Mouse (Mus musculus): ENCODE data around the gene Zdhhc14. TPM values are rescaled to one million over a fixed set of nuclear protein-coding genes. Genes with fewer than 3 reads are reported as not detected.

Zdhhc14 gene
- polyA plus RNA-seq, 1 experiment = 6.7 TPM

DNA sequence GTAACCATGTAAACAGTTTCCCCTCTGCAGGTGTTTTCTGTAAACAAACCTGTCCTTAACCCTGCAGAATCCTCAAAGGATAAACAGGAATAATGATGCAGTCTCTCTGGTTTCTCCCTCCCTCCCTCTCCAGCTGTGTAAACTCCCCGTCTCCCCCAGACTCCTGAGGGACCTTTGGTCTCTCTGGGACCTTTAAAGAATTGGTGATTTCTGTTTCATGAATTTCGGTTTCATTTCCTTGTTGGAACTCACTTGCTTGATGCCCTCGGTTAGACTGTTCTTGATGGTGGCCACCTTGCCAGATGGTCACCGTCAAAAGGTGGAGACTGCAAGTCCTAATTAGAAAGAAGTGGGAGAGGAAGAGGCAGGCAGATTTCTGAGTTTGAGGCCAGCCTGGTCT, 8.9 kb upstream of the Zdhhc14 start:
- TF ChIP-seq TAL1 (IDR thresholded peaks at IDR 0.05; ENCODE audit: low read length) = no peak
- TF ChIP-seq GATA1 (IDR thresholded peaks at IDR 0.05; ENCODE audit: low read length) = no peak
- Histone ChIP-seq H3K4me3 (replicated peaks) (no peak overlapping the region), H3K9me3 (ENCODE audit: control insufficient read depth, low read length) (peaks cover 10% of the 10 kb centered on the region), H3K36me3 (ENCODE audit: control insufficient read depth) (peaks cover 2% of the 10 kb centered on the region; the same call in 1 of the 2 replicates), H3K4me1 (ENCODE audit: control insufficient read depth) (peaks cover 22% of the 10 kb centered on the region), H3K27me3 (ENCODE audit: control insufficient read depth) (peaks cover 6% of the 10 kb centered on the region)

DNA sequence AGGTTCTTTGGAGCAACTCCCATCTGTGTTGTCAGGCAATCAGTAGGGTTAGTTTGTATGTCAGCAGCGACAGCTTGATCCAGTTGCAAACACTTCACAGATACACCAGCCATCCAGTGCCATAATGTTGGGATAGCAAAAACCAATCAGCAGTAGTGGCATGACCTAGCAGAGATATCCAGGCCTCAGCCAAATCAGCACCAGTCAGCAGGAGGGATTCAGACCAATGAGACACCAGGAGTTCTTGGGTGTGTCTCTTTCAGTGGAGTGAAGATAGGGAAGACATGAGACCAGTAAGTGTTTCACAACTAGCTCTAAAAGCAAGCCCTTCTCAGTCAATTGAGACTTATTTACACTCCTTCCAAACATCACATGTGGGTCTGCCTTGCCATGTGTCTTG, 7.7 kb upstream of the Zdhhc14 start:
- Histone ChIP-seq H3K4me3 (replicated peaks) (no peak overlapping the region), H3K36me3 (ENCODE audit: control insufficient read depth) (peaks cover 2% of the 10 kb centered on the region; the same call in 1 of the 2 replicates), H3K4me1 (ENCODE audit: control insufficient read depth) (peaks cover 22% of the 10 kb centered on the region), H3K27me3 (ENCODE audit: control insufficient read depth) (peaks cover 6% of the 10 kb centered on the region), H3K9me3 (ENCODE audit: control insufficient read depth, low read length) (peaks cover 10% of the 10 kb centered on the region)
- TF ChIP-seq GATA1 (IDR thresholded peaks at IDR 0.05; ENCODE audit: low read length) (no peak), TAL1 (IDR thresholded peaks at IDR 0.05; ENCODE audit: low read length) (no peak)

DNA sequence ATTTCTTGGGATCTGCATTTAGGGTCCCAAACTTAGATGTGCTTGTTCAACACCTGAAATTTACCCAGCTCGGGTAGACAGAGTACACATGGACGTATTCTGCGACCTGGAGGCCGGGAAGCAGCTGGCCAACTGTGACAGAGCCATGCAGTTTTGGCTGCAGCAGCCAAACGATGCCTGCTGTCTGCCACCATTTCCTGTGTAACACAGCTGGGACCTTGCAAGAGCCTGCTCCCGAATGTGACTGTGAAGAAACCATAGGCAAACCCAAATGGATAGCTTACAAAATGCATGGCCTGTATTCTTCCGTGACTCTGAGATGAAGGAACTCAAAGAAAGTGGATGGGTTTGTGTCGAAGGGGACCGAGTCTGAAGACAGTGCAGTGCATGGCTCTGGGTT, 4.2 kb upstream of the Zdhhc14 start:
- Histone ChIP-seq H3K4me3 (replicated peaks) (no peak overlapping the region), H3K9me3 (ENCODE audit: control insufficient read depth, low read length) (peaks cover 10% of the 10 kb centered on the region), H3K4me1 (ENCODE audit: control insufficient read depth) (peaks cover 45% of the 10 kb centered on the region), H3K36me3 (ENCODE audit: control insufficient read depth) (peaks cover 2% of the 10 kb centered on the region; the same call in 1 of the 2 replicates), H3K27me3 (ENCODE audit: control insufficient read depth) (no peaks in the 10 kb centered on the region)
- TF ChIP-seq GATA1 (IDR thresholded peaks at IDR 0.05; ENCODE audit: low read length) = no peak
- TF ChIP-seq TAL1 (IDR thresholded peaks at IDR 0.05; ENCODE audit: low read length) = no peak

DNA sequence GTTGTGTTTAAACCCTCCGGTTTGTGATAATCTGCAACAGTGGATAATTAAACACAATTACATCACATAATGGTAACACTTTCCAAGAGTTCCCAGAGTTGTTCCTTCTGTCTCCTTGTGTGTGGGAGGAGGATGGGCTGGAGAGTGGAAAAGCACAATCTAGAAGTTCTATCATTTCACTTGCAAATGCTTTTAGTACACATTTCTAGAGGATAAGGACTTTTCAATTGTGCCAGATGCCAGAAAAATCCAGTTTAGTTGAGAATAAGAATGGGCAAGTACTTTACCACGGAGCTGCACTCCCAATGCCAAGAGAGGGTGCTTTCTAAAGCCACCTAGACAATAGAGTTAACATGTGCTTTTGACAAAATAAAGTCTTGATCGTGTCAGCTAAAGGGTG, 2.0 kb upstream of the Zdhhc14 start:
- no peak for TF ChIP-seq GATA1 (IDR thresholded peaks at IDR 0.05; ENCODE audit: low read length)
- TF ChIP-seq TAL1 (IDR thresholded peaks at IDR 0.05; ENCODE audit: low read length) = no peak
- Histone ChIP-seq H3K4me3 (replicated peaks) (peak overlapping the region; percentile 93), H3K9me3 (ENCODE audit: control insufficient read depth, low read length) (peaks cover 2% of the 10 kb centered on the region), H3K4me1 (ENCODE audit: control insufficient read depth) (peaks cover 46% of the 10 kb centered on the region), H3K36me3 (ENCODE audit: control insufficient read depth) (peaks cover 9% of the 10 kb centered on the region), H3K27me3 (ENCODE audit: control insufficient read depth) (no peaks in the 10 kb centered on the region)

DNA sequence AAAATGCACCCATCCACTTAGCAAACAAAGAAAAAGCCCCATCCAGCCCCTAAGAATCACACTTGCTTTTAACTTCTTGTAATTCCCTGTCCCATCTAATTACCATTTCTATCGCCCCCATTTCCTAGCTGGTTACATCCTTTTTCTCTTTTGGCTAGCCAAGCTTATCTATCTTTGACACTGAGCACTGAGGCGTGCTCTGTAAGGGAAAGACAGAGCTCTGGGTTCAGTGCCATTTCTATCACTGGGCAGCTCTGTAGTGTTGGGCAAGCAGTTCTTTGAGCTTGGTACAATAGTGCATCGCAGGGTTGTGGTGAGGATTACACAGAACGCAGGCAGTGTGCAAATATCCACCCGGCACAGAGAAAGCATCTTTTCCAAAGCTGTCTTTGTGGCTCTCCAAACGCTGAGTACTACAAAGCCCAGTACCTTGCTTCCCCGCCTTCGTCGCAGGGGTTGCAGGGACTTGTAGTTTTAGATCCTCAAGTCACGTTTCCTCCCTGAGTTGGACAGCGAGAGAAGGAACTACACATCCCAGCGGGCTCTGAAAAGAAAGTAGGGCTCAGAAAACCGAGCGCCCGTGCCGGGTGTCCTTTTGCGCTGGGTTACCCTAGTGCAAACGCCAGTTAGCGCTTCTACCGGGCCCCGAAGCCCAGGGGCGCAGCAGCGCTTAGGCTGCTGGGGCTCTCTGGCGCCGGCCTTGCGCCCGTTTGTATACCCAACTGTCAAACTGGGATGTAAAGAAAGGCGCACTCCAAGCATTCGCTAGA, 1.1 kb upstream of the Zdhhc14 start:
- Histone ChIP-seq H3K36me3 (ENCODE audit: control insufficient read depth) (peaks cover 18% of the 10 kb centered on the region), H3K4me1 (ENCODE audit: control insufficient read depth) (peaks cover 51% of the 10 kb centered on the region)
- TF ChIP-seq TAL1 (IDR thresholded peaks at IDR 0.05; ENCODE audit: low read length) (no peak), GATA1 (IDR thresholded peaks at IDR 0.05; ENCODE audit: low read length) (no peak)

DNA sequence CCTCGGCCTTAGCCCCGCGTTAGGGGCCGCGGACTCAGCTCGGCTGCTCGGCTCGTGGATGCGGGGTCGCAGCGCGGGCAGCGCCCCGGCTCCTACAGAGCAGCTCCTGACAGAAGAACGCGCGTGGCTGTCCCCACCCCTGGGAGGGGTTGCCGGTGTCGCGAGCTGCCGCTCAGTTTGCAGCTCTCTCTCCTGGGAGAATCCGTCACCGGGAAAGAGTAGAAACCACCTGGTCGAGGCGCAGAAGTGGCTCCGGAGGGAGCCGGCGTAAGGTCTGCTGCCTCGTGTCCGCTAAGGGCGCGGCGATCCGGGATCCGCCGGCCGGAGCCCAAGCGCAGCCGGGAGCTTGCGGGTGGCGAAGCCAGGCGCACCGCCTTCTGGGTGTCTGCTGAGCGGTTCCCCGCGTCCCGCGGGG, 396 bp downstream of the Zdhhc14 start:
- peaks cover 64% of the 10 kb centered on the region for H3K4me1 ChIP-seq (ENCODE audit: control insufficient read depth)
- H3K4me3 ChIP-seq (replicated peaks) = peak overlapping the region; percentile 93
- TF ChIP-seq GATA1 (IDR thresholded peaks at IDR 0.05; ENCODE audit: low read length) = no peak
- TF ChIP-seq TAL1 (IDR thresholded peaks at IDR 0.05; ENCODE audit: low read length) = no peak

More for the DNA sequence above, 1.1 kb upstream of the Zdhhc14 start:
- H3K4me3 ChIP-seq (replicated peaks) = peak overlapping the region; percentile 93
- no peaks in the 10 kb centered on the region for H3K9me3 ChIP-seq (ENCODE audit: control insufficient read depth, low read length)
- no peaks in the 10 kb centered on the region for H3K27me3 ChIP-seq (ENCODE audit: control insufficient read depth)

DNA sequence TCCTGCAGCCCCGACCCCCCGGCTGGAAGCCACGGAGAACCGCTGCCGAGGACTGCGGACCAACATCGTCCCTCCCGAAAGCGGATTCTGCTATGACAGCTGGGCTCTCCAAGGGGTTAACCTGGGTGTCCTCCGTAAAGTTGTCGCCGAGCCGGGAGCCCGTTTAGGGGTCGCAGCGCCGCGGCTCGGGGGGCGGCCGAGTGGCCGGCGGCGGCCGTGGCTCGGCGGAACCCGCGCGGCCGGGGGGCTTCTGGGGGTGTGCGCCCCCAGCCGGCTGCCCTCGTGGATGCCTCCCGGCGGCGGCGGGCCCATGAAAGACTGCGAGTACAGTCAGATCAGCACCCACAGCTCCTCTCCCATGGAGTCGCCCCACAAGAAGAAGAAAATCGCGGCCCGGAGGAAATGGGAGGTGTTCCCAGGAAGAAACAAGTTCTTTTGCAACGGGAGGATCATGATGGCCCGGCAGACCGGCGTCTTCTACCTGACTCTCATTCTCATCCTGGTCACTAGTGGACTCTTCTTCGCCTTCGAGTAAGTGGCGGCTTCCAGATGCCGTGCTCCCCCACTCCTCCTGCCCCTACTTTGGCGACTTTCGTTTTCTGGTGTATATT, 909 bp downstream of the Zdhhc14 start:
- Histone ChIP-seq H3K4me3 (replicated peaks) (peak overlapping the region; percentile 93), H3K9me3 (ENCODE audit: control insufficient read depth, low read length) (no peaks in the 10 kb centered on the region), H3K4me1 (ENCODE audit: control insufficient read depth) (peaks cover 66% of the 10 kb centered on the region), H3K27me3 (ENCODE audit: control insufficient read depth) (no peaks in the 10 kb centered on the region), H3K36me3 (ENCODE audit: control insufficient read depth) (peaks cover 39% of the 10 kb centered on the region)
- no peak for TF ChIP-seq GATA1 (IDR thresholded peaks at IDR 0.05; ENCODE audit: low read length)
- no peak for TF ChIP-seq TAL1 (IDR thresholded peaks at IDR 0.05; ENCODE audit: low read length)

More for the DNA sequence above, 396 bp downstream of the Zdhhc14 start:
- peaks cover 33% of the 10 kb centered on the region for H3K36me3 ChIP-seq (ENCODE audit: control insufficient read depth)
- no peaks in the 10 kb centered on the region for H3K9me3 ChIP-seq (ENCODE audit: control insufficient read depth, low read length)
- no peaks in the 10 kb centered on the region for H3K27me3 ChIP-seq (ENCODE audit: control insufficient read depth)

DNA sequence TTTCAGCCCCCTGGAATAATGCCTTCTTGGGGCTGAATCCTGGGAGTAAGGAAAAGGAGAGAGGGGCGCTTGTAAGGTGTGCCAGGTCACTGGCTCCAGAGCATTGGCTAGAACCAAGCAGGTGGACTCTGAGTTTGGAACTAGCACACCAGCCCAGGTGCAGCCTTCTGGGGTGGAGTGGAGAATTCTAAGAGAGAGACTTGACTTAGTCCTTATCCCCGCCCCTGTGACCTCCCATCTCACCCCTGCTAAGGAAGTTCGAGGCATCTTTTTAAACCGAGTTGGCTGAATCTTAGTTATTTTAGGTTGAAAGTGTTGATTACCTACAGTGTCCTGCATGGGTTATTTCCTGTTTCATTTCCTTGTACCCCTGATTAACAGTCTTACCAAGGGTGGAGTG, 1.5 kb downstream of the Zdhhc14 start:
- peaks cover 44% of the 10 kb centered on the region for H3K36me3 ChIP-seq (ENCODE audit: control insufficient read depth)
- peak overlapping the region; percentile 93 for H3K4me3 ChIP-seq (replicated peaks)
- H3K4me1 ChIP-seq (ENCODE audit: control insufficient read depth) = peaks cover 69% of the 10 kb centered on the region
- H3K9me3 ChIP-seq (ENCODE audit: control insufficient read depth, low read length) = no peaks in the 10 kb centered on the region
- TF ChIP-seq GATA1 (IDR thresholded peaks at IDR 0.05; ENCODE audit: low read length) = no peak
- no peak for TF ChIP-seq TAL1 (IDR thresholded peaks at IDR 0.05; ENCODE audit: low read length)
- H3K27me3 ChIP-seq (ENCODE audit: control insufficient read depth) = no peaks in the 10 kb centered on the region

DNA sequence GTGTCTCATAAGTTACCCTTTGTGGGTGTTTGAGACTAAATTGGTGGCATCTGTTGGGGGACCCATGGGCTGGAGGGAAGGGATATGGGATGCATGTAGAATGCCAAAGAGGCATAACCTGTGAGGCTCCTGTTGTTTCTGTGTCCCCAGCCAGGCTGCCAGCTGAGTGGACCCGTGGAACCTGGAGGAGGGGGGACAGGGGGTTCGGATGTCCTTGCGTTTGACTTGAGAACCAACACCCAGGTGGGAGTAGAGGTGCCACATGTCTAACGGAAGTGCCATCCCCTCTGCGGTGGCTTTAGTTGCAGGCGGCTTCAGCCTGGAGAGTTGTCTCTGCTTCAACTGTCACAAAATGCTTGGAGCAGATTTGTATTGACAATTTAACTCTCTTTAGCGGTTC, 2.5 kb downstream of the Zdhhc14 start:
- Histone ChIP-seq H3K9me3 (ENCODE audit: control insufficient read depth, low read length) (no peaks in the 10 kb centered on the region), H3K36me3 (ENCODE audit: control insufficient read depth) (peaks cover 51% of the 10 kb centered on the region), H3K4me3 (replicated peaks) (peak overlapping the region; percentile 93), H3K27me3 (ENCODE audit: control insufficient read depth) (no peaks in the 10 kb centered on the region), H3K4me1 (ENCODE audit: control insufficient read depth) (peaks cover 78% of the 10 kb centered on the region)
- no peak for TF ChIP-seq TAL1 (IDR thresholded peaks at IDR 0.05; ENCODE audit: low read length)
- TF ChIP-seq GATA1 (IDR thresholded peaks at IDR 0.05; ENCODE audit: low read length) = no peak
